Mouse (Mus musculus): ENCODE data around the gene Selenbp1. TPM values are rescaled to one million over a fixed set of nuclear protein-coding genes. Genes with fewer than 3 reads are reported as not detected.
"Not testable (repeated sequence)": the region's sequence is repeated elsewhere in the genome, so short reads cannot be mapped to it uniquely, and the experiment has no call there.

The Selenbp1 gene
- polyA plus RNA-seq, 2 experiments = 43.5 to 56.7 TPM

GRCm38 (mm10) chr3:94934564-94934963, 1.7 kb downstream of the Selenbp1 start:
- H3K27ac ChIP-seq; H3K4me3 ChIP-seq (ENCODE audit: insufficient read depth in 1 of 2, low read depth in 2 of 2, low read length in 2 of 2); H3K27me3 ChIP-seq (ENCODE audit: control insufficient read depth, insufficient read depth, low read length); H3K36me3 ChIP-seq (replicated peaks; ENCODE audit: control insufficient read depth, insufficient read depth, low read depth); H3K9me3 ChIP-seq (ENCODE audit: control insufficient read depth, low read length); DNase-seq (ENCODE audit: low read depth in 3 of 3, low spot score in 3 of 3); H3K9ac ChIP-seq (replicated peaks); ATAC-seq (ENCODE audit: insufficient read depth): not testable (repeated sequence)
- 22% methylated on average over 3 of the region's 3 CpGs for WGBS (ENCODE audit: insufficient replicate concordance)
- H3K4me2 ChIP-seq (ENCODE audit: low read depth) = peak overlapping the region; percentile 26
- peaks cover 10 to 45% of the 10 kb centered on the region in 2 experiments for H3K4me1 ChIP-seq (replicated peaks; ENCODE audit: control insufficient read depth in 2 of 2, insufficient read depth in 2 of 2, low read length in 1 of 2)

GRCm38 (mm10) chr3:94935332-94935731, 2.5 kb downstream of the Selenbp1 start:
- H3K27ac ChIP-seq = not testable (repeated sequence)

GRCm38 (mm10) chr3:94936147-94936546, 3.3 kb downstream of the Selenbp1 start:
- not testable (repeated sequence) for H3K9me3 ChIP-seq (ENCODE audit: control insufficient read depth, low read length); DNase-seq (ENCODE audit: low read depth in 3 of 3, low spot score in 3 of 3); H3K27me3 ChIP-seq (ENCODE audit: control insufficient read depth, insufficient read depth, low read length); ATAC-seq (ENCODE audit: insufficient read depth); H3K4me3 ChIP-seq (ENCODE audit: insufficient read depth in 1 of 2, low read depth in 2 of 2, low read length in 2 of 2); H3K36me3 ChIP-seq (replicated peaks; ENCODE audit: control insufficient read depth, insufficient read depth, low read depth); H3K27ac ChIP-seq
- 0 out of 2 replicates have a peak overlapping the region, but pooled peaks have one; percentile 13 for H3K4me2 ChIP-seq (ENCODE audit: low read depth)
- peaks cover 10 to 38% of the 10 kb centered on the region in 2 experiments for H3K4me1 ChIP-seq (replicated peaks; ENCODE audit: control insufficient read depth in 2 of 2, insufficient read depth in 2 of 2, low read length in 1 of 2)
- H3K9ac ChIP-seq (replicated peaks) = 0 out of 2 replicates have a peak overlapping the region, but pooled peaks have one; percentile 13
- 33% methylated on average over 5 of the region's 5 CpGs for WGBS (ENCODE audit: insufficient replicate concordance)
- TF ChIP-seq EP300 (IDR thresholded peaks at IDR 0.05; ENCODE audit: low read depth) = peak; percentile 59

More at GRCm38 (mm10) chr3:94935332-94935731, 2.5 kb downstream of the Selenbp1 start:
- H3K9ac ChIP-seq (replicated peaks); H3K9me3 ChIP-seq (ENCODE audit: control insufficient read depth, low read length); DNase-seq (ENCODE audit: low read depth in 3 of 3, low spot score in 3 of 3); H3K36me3 ChIP-seq (replicated peaks; ENCODE audit: control insufficient read depth, insufficient read depth, low read depth); H3K4me3 ChIP-seq (ENCODE audit: insufficient read depth in 1 of 2, low read depth in 2 of 2, low read length in 2 of 2); H3K27me3 ChIP-seq (ENCODE audit: control insufficient read depth, insufficient read depth, low read length); ATAC-seq (ENCODE audit: insufficient read depth): not testable (repeated sequence)
- WGBS (ENCODE audit: insufficient replicate concordance) = 78% methylated on average over 3 of the region's 3 CpGs
- H3K4me2 ChIP-seq (ENCODE audit: low read depth) = peak overlapping the region; percentile 15; the same call in 1 of the 2 replicates
- H3K4me1 ChIP-seq (replicated peaks; ENCODE audit: control insufficient read depth in 2 of 2, insufficient read depth in 2 of 2, low read length in 1 of 2) = peaks cover 10 to 43% of the 10 kb centered on the region in 2 experiments

GRCm38 (mm10) chr3:94937194-94937593, 4.3 kb downstream of the Selenbp1 start:
- peaks cover 13 to 36% of the 10 kb centered on the region in 2 experiments for H3K4me1 ChIP-seq (replicated peaks; ENCODE audit: control insufficient read depth in 2 of 2, insufficient read depth in 2 of 2, low read length in 1 of 2)
- not testable (repeated sequence) for H3K27ac ChIP-seq; ATAC-seq (ENCODE audit: insufficient read depth); H3K9me3 ChIP-seq (ENCODE audit: control insufficient read depth, low read length); DNase-seq (ENCODE audit: low read depth in 3 of 3, low spot score in 3 of 3); H3K4me3 ChIP-seq (ENCODE audit: insufficient read depth in 1 of 2, low read depth in 2 of 2, low read length in 2 of 2); H3K27me3 ChIP-seq (ENCODE audit: control insufficient read depth, insufficient read depth, low read length); H3K36me3 ChIP-seq (replicated peaks; ENCODE audit: control insufficient read depth, insufficient read depth, low read depth); H3K4me2 ChIP-seq (ENCODE audit: low read depth); H3K9ac ChIP-seq (replicated peaks)
- WGBS (ENCODE audit: insufficient replicate concordance) = 85% methylated on average over 6 of the region's 7 CpGs

GRCm38 (mm10) chr3:94940033-94940432, 7.2 kb downstream of the Selenbp1 start:
- not testable (repeated sequence) for H3K36me3 ChIP-seq (replicated peaks; ENCODE audit: control insufficient read depth, insufficient read depth, low read depth); ATAC-seq (ENCODE audit: insufficient read depth); DNase-seq (ENCODE audit: low read depth in 3 of 3, low spot score in 3 of 3); H3K27ac ChIP-seq; H3K9me3 ChIP-seq (ENCODE audit: control insufficient read depth, low read length); H3K27me3 ChIP-seq (ENCODE audit: control insufficient read depth, insufficient read depth, low read length); H3K4me3 ChIP-seq (ENCODE audit: insufficient read depth in 1 of 2, low read depth in 2 of 2, low read length in 2 of 2); H3K9ac ChIP-seq (replicated peaks); H3K4me2 ChIP-seq (ENCODE audit: low read depth)
- peaks cover 17 to 28% of the 10 kb centered on the region in 2 experiments for H3K4me1 ChIP-seq (replicated peaks; ENCODE audit: control insufficient read depth in 2 of 2, insufficient read depth in 2 of 2, low read length in 1 of 2)
- WGBS (ENCODE audit: insufficient replicate concordance) = 60% methylated on average over 9 of the region's 9 CpGs

Measured in liver, embryonic 14.5 days (tissue).